Mouse (Mus musculus) gastrocnemius, postnatal 14 days (tissue): ENCODE data around the gene Pla2g2f. TPM values are rescaled to one million over a fixed set of nuclear protein-coding genes. Genes with fewer than 3 reads are reported as not detected.

ENCODE experiments used
- DNase-seq: peaks from one replicate; pipeline ENCODE4 v3.0.0; 2021; ENCODE audit warnings: mixed read lengths
- intact Hi-C: fragments of 180-260 bp; cut with DNase I; formaldehyde crosslinking; loops from one replicate; pipeline ENCODE4 v1.15.1; 2025; ENCODE audit warnings: low total_unique reads
- total RNA-seq, 2 experiments: library from RNA; stranded (reverse); gene quantifications; 2 replicates each; pipeline ENCODE4 v1.2.3; 2021

The Pla2g2f gene
- total RNA-seq, 2 experiments from 2014 or later: not detected

GRCm38 (mm10) chr4:138724354-138725126 lies 32.9 kb downstream of the Pla2g2f start, which contains the start of gene Pla2g2c:
Gene Pla2g2c (plus strand): TSS chr4:138724792.
- intact Hi-C loops: no loop called here
- DNase-seq: no peak

GRCm38 (mm10) chr4:138723493-138724281 lies 33.7 kb downstream of the Pla2g2f start:
- intact Hi-C loops: no loop called here
- DNase-seq: no peak

- intact Hi-C loops: no loop called here
- no peak for DNase-seq
Observed at GRCm38 (mm10) chr4:138719264-138719596, 38.2 kb downstream of the Pla2g2f start.

- DNase-seq: no peak
- intact Hi-C loops: no loop called here
Observed at GRCm38 (mm10) chr4:138718586-138719263, 38.7 kb downstream of the Pla2g2f start.

GRCm38 (mm10) chr4:138716697-138717096 lies 40.7 kb downstream of the Pla2g2f start:
- DNase-seq: no peak
- intact Hi-C loops: no loop called here

GRCm38 (mm10) chr4:138714186-138714585 lies 43.2 kb downstream of the Pla2g2f start:
- no peak for DNase-seq
- intact Hi-C loops: no loop called here

GRCm38 (mm10) chr4:138712621-138713020 lies 44.8 kb downstream of the Pla2g2f start:
- intact Hi-C loops: no loop called here
- no peak for DNase-seq

- intact Hi-C loops: no loop called here
- DNase-seq: no peak
Observed at GRCm38 (mm10) chr4:138712096-138712495, 45.3 kb downstream of the Pla2g2f start.

- DNase-seq: no peak
- intact Hi-C loops: no loop called here
Observed at GRCm38 (mm10) chr4:138711051-138711820, 46.2 kb downstream of the Pla2g2f start.

GRCm38 (mm10) chr4:138710633-138711032 lies 46.8 kb downstream of the Pla2g2f start:
- intact Hi-C loops: no loop called here
- no peak for DNase-seq

- intact Hi-C loops: loop anchor here (2.0 kb wide), 1 partner anchor 141 kb away; no protein-coding TSS in a partner anchor
- no peak for DNase-seq
Observed at GRCm38 (mm10) chr4:138709944-138710343, 47.5 kb downstream of the Pla2g2f start.

GRCm38 (mm10) chr4:138709246-138709645 lies 48.2 kb downstream of the Pla2g2f start:
- no peak for DNase-seq
- intact Hi-C loops: loop anchor here (2.0 kb wide), 1 partner anchor 142 kb away; no protein-coding TSS in a partner anchor

GRCm38 (mm10) chr4:138708636-138709035 lies 48.8 kb downstream of the Pla2g2f start:
- intact Hi-C loops: loop anchor here (2.0 kb wide), 1 partner anchor 142 kb away; no protein-coding TSS in a partner anchor
- peak; percentile 49 for DNase-seq

GRCm38 (mm10) chr4:138706620-138707019 lies 50.8 kb downstream of the Pla2g2f start:
- intact Hi-C loops: no loop called here
- DNase-seq: no peak

- DNase-seq: no peak
Observed at GRCm38 (mm10) chr4:138704169-138704568, 53.3 kb downstream of the Pla2g2f start.

GRCm38 (mm10) chr4:138703591-138703990 lies 53.8 kb downstream of the Pla2g2f start:
- DNase-seq: no peak
- intact Hi-C loops: no loop called here

More at GRCm38 (mm10) chr4:138704169-138704568, 53.3 kb downstream of the Pla2g2f start:
- intact Hi-C loops: no loop called here

- no peak for DNase-seq
- intact Hi-C loops: no loop called here
Observed at GRCm38 (mm10) chr4:138702528-138702927, 54.9 kb downstream of the Pla2g2f start.

- no peak for DNase-seq
- intact Hi-C loops: no loop called here
Observed at GRCm38 (mm10) chr4:138702031-138702430, 55.4 kb downstream of the Pla2g2f start.

- intact Hi-C loops: no loop called here
- no peak for DNase-seq
Observed at GRCm38 (mm10) chr4:138701111-138701510, 56.3 kb downstream of the Pla2g2f start.
